Mouse (Mus musculus) embryonic fibroblast, embryonic 13.5 days (primary cell): ENCODE measurements around the gene Med13.

Source experiments
- CTCF ChIP-seq: IDR thresholded peaks from 2 replicates; pipeline ENCODE4 v1.5.1; 2011; ENCODE audit warnings: mild to moderate bottlenecking, control low read depth, low read length, moderate library complexity, borderline replicate concordance; ENCODE audit not compliant: insufficient read depth
- POLR2A ChIP-seq: IDR thresholded peaks from 2 replicates; pipeline ENCODE4 v1.6.1; 2011; ENCODE audit warnings: low read depth, mild to moderate bottlenecking, control low read depth, low read length, moderate library complexity

DNA sequence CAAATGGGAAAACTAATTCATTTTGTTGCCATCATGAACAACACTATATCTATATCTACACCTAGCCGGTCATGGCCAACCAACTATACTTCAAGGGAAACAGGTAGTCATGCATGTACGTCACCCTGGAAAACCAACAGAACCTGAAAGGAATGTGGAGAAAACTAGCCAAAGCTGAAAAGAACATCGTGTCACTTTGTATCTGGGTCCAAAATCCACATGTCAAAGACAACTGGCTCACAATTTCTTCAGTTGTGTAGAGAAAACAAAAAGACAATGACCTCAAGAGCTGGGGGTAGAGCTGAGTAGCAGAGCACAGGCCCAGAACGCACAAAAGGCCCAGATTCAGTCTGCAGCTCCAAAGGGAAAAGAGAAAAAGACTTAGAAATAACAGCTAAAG is 131.6 kb downstream of the Med13 start:
- TF ChIP-seq POLR2A = no peak
- TF ChIP-seq CTCF = no peak
